Mouse (Mus musculus) ES-CJ7 (cell line): ENCODE measurements around the gene Syt9.

Experiments used
- DNase-seq: peaks from one replicate; pipeline ENCODE4 v3.0.0; 2011; ENCODE audit warnings: low read depth, low spot score

The Syt9 gene

DNA sequence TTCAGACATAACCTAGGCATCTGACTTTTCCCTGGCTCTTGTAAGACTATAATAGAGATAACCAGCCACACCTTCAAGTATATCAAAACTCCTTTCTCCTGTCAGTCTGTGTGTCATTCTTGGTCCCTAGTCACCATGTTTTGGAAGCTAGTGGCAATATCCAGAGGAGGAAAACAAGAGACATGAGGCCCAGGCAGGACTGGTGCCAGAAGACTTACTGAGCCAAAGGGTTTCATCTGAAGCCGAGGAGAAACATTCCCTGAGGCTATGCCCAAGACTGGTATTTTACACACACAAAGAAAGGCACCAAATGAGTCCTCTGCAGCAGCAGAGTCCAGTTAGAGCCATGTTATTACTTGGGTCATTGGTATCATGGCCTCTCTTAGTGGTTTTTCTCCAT, 174.5 kb downstream of the Syt9 start:
- DNase-seq: no peak

DNA sequence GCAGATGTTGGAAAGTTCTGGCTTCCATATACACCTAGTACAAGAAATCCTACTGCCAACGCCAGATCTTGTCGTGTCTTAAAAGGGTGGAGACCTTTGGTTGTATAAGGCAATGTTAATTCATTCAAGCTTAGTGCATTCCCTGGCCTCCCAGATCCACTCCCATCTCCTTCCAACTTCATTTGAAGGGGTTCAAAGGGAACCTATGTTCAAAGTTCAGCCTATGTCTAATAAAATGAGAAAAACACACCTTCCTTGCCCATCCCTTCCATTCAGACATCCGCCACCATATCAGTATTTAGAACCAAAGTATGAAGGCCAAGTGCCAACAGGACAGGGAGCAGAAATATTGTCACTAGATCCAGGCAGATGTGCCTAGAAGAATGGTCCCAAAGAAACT, 177.3 kb downstream of the Syt9 start:
- no peak for DNase-seq

DNA sequence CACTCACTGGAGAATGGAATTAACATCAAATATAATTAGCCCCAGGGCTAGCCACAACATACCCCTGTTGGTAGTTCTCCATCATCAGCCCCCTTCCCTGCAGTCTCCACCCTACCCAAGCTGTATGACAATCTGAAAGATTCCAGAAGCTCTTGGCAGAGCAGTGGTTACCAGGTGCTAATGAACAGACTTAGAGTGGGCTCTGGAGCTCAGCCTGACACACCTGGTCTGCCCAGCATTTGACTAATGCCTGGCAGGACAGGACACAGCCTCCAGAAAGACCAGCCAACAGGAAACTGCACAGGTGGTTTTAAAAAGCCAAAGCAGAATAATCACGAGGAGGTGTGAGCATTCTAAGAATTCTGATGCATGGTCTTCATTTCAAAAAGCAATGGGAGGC, 182.9 kb downstream of the Syt9 start:
- DNase-seq: peak; percentile 59

DNA sequence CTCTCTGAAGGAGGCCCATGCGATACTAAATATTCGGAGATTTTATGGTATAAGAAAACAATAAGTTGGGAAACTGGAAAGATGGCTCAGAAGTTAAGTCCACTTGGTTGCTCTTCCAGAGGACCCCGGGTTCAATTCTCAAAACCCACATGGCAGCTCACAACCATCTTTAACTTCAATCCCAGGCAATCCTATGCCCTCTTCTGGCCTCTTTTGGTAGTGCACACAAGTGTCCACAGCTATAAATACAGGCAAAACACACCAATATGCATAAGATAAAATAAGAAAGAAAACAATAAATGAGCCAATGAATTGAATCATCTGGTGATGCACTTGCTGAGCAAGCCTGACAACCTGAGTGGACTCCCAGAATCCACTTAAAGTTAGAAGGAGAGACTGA, 185.4 kb downstream of the Syt9 start:
- DNase-seq: peak; percentile 36

DNA sequence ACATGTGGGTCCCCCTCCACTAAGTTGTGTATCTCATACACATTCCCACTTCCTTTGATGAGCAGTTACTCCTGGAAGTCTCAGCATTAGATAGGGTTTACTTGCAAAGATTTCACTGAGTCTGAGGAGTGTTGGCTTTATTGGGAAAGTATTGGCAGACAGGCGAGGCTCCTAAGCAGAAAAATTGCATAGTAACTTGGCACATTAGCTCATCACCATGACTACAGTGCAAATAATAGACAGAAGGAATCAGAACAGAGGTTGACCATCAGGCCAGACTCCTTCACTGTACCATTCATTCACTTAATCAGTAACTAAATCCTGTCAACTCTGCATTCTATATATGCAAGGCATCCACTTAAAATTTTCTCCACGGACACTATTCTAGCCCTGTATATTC, 190.1 kb downstream of the Syt9 start:
- no peak for DNase-seq

DNA sequence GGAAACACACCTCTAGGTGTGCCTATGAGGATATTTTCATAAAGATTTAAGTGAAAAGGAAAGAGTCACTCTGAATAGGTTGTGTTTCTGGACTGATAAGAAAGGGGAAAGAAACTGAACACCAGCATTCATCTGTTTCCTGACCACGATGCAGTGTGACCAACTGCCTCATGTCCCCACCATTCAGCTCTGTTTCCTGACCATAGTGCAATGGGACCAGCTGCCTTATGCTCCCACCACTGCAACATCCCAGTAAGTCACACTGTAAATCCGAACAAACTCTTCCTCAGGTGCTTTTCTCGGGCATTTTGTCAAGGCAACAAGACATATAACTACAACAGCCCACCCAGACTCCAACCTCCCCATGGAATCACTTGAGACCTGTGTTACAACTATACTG, 191.1 kb downstream of the Syt9 start:
- DNase-seq: no peak

DNA sequence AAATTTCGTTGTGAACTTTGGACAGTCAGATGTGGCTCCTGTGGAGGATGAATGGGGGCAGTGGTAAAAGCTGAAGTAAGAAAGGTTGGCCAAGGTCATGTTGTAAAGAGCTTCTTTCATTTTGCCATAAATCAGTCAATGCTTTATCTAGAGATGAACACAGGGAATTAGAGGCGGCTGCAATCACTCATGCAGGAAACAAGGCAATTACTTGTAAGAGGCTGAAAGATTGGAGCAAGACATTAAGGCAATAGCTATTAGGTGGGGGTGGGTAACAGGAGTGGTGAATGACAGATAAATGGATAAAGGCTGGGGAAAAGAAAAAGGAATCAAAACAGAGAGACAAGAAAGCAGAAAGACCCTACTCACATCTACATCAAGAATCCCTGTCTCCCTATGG, 193.2 kb downstream of the Syt9 start:
- DNase-seq: no peak

DNA sequence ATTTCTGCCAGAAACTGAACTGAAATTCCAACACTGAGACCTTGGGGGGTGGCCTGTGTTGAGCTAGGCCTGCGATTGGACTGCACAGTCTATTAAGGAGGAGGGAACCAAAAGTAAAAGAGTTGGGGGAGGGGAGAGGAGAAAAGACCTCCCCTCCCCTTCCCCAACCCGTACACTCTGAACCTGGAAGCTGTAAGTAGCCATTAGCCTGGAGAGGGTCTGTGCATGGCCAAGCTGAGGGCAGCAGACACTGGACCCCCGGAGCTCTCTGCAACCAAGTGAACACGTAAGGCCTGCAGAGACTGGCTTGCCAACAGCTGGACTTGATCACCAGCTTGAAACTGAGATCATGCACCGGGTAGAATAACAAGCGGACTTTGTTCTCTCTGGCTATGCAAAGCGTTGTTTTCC, 196.7 kb downstream of the Syt9 start, which contains the start of gene Olfml1:
Gene Olfml1, plus strand, starts transcription at position 186 of the 411 bp plus-strand sequence.
- DNase-seq: no peak

DNA sequence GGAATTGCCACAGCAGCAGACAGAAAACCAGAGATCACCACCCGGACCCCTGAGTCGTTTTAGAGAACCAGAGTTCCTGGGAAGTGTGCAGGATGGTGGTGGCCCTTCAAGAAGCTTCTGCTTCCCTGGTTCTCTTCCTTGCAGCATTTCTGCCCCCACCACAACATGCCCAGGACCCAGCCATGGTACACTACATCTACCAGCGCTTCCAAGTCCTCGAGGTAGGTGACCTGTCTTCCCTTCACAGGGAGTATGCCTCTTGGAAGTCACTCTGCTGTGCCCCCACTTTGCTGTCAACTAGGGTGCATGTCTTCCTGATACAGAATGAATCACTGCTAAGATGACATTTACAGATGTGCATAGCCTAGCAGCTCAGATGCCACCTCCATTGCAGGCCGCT, 197.1 kb downstream of the Syt9 start:
- no peak for DNase-seq

DNA sequence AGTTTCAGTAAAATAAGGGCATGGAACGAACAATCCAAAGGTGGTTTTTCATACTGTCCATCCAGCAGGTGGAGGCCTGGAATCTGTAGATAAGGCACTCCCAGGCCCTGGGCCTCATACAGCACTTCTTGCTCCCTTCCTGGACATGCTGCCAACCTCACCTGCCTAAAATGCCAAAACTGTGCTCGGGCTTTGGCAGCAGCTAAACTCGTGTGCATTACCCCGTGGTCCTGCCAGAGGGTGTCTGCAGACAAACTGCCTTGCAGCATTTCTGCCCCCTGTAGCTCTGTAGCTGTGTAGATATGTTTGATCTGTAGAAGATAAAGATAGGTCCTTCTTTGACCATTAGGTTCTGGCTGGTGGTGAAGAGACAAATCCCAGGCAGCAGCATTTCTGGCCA, 198.4 kb downstream of the Syt9 start:
- DNase-seq: no peak

DNA sequence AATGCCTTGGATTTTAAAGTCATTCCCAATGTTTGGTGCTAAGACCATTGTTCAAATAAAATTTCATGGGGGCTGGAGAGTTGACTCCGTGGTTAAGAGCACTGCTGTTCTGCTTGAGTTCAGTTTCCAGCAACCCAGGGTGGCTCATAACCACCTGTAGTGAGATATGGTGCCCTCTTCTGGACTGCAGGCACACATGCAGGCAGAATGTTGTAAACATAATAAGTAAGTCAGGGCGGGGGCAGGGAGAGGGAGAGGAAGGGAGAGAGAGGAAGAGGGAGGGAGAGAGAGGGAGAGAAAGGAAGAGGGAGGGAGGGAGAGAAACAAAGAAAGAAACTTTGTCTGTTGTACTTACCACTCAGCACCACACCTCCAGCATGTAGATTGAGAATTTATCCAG, 203.3 kb downstream of the Syt9 start:
- DNase-seq: peak; percentile 68

DNA sequence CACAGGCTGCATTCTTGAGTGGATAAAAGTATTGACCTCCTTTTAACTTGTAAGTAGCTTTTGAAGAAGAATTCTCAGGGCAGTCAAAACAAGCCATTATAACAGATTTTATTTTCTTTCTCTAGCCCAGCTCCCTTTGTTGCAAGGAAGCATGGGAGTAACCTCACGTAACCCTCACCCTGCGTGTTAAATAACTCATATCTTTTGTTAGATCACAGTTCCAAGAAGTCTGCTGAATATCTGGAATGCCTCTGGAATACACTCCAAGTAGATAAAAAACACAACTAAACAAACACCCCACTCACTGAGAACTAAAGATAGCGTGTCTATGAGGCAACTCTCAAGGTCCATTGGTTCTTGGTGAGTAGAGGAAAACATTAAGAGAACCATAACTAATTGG, 203.7 kb downstream of the Syt9 start:
- DNase-seq: no peak

DNA sequence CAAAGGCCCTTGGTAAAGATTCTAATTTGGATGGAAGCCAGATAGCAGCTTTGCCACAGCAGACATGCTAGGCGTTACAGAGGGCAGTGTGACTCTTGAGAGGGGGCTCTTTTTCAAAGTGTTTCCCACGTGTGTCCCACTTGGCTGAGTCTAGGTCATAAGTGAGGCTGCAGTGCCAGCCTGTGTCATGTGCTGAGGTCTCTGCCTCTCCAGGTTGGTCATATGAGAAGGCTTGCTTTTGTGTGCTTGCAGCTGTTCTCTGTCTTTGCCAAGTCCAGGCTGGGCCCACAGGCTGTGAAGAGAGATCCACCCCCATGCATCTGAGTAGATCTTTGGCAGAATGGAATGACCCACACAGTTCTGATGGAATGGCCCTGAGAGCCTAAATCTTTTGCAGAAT, 222.1 kb downstream of the Syt9 start:
- no peak for DNase-seq

DNA sequence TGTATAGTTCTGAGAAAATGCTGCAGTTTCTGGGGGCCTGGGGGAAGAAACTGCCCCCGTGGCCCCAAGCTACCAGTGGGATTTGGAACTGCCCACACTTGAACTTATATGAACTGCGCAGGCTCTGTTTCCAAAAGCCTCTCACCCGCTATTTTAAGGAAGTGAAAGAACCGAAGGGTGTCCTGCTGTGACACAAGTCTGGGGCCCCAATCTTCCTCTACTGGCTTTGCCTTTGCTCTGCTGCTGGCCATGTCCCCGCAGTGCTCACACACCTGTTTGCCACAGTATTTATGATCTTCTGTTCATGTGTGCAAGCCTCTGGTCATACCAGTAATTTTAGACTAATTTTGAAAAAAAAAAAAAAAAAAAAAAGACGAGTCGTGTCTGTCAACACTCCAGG, 223.4 kb downstream of the Syt9 start:
- DNase-seq: peak; percentile 28

DNA sequence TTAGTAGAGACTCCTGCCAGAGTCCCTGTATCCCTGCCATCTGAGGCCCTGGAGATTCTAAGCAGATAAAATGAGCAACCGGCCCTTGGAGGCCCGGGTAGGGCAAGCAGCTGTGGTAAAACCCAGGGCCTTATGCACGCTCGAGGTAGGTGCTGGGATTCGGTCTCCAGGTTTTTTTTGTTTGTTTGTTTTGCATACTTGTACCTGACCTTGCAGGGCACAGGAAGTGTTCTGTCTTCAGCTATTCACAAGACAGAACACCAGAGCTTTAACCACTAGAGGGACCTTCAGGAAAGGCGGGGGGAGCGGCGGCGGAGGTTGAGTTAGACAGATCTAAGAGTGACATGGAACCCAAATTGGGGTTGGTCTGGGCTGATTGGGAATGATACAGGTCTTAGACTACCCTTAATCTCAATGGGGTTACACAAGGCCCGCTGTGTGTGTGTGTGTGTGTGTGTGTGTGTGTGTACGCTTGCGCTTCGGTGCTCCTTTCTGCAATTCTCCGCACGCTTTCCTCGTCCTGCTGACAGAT, 223.9 kb downstream of the Syt9 start:
- DNase-seq: peak; percentile 87

DNA sequence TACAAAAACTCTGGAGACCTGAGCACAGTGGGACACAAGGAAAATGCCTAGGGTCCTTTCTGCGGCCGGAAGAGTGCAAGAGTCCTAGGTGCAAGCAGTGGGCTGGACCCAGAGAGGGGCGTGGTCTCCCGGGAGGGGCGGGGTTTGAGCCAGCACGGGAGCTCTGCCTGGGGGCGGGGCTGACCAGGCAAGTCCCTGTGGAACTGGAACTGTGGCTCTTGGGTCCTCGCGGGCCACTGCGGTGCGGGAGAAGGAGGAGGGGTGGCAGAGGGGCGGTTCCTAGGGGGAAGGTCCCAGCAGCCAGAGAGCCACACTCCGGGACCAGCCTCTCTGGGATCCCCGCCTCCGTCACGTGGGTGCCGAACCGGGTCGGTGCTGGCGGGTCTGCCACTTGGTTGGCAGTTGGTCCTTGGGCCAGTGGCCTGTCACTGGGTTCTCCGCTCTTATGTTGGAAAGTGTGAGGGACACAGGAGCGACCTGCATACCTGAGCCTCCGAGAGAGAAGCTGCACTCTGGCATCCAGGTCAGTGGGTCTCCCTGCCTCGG, 224.4 kb downstream of the Syt9 start, which contains the start of gene Ppfibp2:
Gene Ppfibp2, plus strand, starts transcription at position 351 of the 546 bp plus-strand sequence.
- DNase-seq: peak; percentile 94

DNA sequence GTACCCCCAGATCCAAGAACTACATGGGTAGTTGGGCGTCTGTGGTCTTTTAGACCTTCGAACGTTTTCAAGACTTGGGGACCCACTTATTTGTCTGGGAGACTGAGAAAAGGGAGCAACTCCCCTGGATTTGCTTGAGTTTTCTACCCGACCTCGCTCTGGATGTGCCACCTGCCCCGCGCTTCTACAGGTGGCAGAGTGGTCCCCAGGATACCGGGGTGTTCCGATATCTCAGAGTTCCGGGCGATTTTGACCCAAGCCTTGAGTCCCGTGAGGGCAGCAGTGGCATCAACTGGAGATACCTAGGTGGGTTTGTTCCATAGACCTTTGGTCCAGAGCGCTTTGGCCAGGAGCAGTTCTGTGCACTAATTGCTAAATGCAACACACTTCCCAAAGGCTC, 224.9 kb downstream of the Syt9 start:
- DNase-seq: no peak

DNA sequence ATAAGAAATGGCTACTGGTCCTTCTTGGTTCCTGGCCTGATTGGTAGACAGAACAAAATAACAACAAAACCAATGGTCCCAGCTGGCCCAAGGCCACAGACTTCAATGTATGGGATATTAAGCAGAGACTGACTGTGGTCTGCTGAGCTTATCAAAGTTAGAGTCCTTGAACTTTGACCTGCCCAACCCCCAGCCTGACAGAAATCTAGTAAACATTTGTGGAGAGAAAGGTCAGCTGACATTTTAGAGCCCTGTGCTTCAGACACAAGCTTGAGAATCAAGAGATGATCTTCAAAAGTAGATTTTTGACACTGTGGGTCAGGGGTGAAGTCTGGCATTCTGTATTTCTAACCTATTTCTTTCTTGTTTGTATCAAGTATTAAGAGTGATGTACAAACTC, 226.2 kb downstream of the Syt9 start:
- no peak for DNase-seq

DNA sequence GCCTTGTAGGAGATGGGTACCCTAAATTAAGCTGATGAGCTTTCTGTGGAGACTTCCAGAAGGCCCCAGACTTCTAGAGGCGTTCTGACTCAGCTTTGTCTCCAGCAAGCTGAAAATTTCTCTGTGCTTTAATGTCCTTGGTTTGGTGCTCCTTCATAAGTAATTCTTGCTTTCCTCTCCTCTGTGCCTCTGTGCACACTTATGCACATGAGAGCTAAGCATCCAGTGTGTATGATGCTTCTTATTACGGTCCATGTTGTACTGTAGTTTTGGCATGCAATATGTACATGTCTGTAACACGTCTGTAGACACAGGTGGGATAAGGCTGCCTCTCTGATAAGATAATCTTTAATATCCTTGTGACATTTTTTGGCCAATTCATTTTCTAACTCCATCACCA, 227.4 kb downstream of the Syt9 start:
- no peak for DNase-seq
